Mouse (Mus musculus) spleen, adult 2 months (tissue): Measurements from ENCODE around the gene Arhgef17.

Source experiments
- CTCF ChIP-seq: fragments of 200-500 bp; IDR thresholded peaks from 2 replicates; pipeline ENCODE4 v1.5.1; 2011; ENCODE audit warnings: mild to moderate bottlenecking, inconsistent platforms; ENCODE audit not compliant: insufficient read depth, insufficient read length, insufficient replicate concordance; ENCODE audit errors: extremely low read depth
- POLR2A ChIP-seq: fragments of 200-500 bp; IDR thresholded peaks from 2 replicates; pipeline ENCODE4 v1.6.1; 2011; ENCODE audit warnings: low read depth, low read length, inconsistent platforms

DNA sequence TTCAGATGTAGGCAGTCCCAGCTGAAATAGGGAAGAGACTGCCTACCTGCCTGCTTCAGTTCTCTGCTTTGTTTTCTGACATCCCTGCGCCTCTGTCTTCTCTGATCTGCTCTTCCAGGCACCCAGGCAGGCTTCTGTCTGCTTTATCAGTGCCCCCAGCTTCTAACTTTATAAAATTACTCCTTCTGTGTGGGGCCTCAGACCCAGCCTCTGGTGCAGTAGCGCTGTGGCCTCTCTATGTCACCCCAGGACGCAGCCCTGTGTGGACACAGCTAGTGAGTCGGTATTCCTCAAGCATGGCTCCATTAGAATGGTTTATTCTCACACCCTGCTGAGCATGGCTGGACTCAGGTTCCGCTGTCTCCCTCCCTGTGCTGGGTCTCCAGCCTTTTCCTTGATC is 18.1 kb upstream of the Arhgef17 start:
- no peak for TF ChIP-seq CTCF
- TF ChIP-seq POLR2A: no peak
